Mouse (Mus musculus): ENCODE results near the gene Zfp810.

DNA sequence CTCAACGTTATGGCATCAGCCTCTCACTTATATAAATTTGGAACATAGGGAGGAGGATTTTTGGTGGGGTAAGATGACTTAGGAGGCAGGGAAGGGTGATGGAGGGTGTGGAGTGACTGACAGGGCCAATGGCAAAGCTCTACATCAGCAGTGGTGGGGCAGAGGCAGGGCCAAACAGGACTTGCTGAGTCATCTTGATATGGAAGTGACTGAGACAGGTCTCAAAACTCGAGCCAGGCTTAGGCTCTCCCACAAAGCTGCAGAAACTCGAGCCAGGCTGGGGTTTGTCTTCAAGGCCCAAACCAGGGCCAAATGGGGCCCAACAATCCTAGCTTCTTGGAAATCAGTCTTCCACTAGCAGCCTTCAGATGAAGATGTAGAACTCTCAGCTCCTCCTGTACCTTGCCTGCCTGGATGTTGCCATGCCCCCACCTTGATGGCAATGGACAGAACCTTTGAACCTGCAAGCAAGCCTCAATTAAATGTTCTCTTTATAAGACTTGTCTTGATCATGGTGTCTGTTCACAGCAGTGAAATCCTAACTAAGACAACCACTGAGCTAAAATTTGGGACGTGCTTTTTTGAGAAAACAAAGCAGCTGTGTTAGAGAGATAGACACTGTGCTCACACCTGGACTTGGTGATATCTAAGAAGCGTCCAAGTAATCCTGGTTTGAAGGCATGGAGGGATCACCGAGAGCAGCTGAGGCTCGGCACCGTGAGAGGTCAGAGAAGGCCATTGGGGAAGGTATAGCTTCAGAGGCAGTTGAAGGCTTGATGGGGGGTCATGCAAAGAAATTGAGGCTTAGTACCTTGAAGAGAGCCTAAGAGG, 15.1 kb upstream of the Zfp810 start:
- TF ChIP-seq CTCF (IDR thresholded peaks at IDR 0.05; ENCODE audit: control insufficient read depth, insufficient read depth, low read length) (no peak), POLR2A (IDR thresholded peaks at IDR 0.05; ENCODE audit: borderline replicate concordance, control insufficient read depth, low read depth, low read length) (no peak)

All from bone marrow, adult 2 months (tissue).